8 mouse cellular contexts compared by ENCODE assay signal in the genomic region with DNA sequence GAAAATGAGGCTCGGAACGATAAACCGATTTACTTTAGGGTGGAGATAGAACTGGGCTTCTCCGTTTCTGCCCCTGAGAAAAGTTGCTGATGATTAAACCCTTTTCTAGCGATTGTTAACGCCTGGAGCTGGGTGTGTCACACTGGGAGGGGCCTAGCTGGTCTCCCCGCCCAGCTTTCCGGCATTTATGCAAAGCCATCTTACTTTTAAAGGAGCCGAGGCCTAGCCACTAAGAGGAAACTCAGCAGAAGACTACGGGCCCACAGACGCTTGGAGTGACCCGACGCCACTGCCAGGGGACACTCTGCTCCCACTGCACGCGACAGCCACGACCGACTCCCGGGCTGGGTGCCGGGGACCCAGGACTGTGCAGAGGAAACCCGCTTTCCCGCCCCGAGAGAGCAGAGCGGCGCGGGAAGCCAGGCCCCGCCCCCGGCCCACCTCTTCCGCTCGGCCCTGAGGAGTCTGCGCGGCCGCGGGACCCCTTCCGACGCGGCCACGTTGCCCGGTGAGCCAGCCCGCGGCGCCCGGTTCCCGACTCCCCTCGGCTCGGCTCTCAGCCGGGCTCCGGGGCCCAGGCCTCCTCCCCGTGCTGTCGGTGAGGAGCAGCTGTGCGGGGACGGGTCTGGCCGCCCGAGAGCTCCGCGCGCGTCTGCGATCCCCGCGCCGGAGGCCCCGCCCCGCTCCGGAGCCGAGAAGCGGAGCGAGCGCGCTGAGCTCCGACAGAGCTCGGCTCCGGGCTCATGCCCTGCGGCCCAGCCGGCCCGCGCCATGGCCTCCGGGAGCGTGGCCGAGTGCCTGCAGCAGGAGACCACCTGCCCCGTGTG. TPM values are rescaled to one million over a fixed set of nuclear protein-coding genes. Genes with fewer than 3 reads are reported as not detected.
DNase-seq lines count a peak whose midpoint lies in the region; ATAC-seq and TF ChIP-seq lines count a peak whose summit lies in the region.

No protein-coding gene starts in this region.

- peak; percentile 84 for ATAC-seq in inflammation-experienced regulatory T-cells, adult 6 months
- ATAC-seq in megakaryocyte-erythroid progenitor cell, adult 5-6 weeks (replicated peaks; ENCODE audit: low FRiP score, low TSS enrichment, poor library complexity, severe bottlenecking): peak; percentile 88

- intact Hi-C loops in left cerebral cortex, postnatal 14 days (cut with DNase I): loop anchor here (10.0 kb wide), 1 partner anchor 145 kb away; no protein-coding TSS in a partner anchor

- 0 out of 2 replicates have a peak, but pooled peaks have one; percentile 21 for TF ChIP-seq POLR2A in cortical plate, adult 2 months (IDR thresholded peaks at IDR 0.05; ENCODE audit: extremely low read depth, insufficient read depth, low read length)

- peak; percentile 92 to 99 for DNase-seq in adrenal gland, adult (ENCODE audit: inconsistent age in 2 of 2, low spot score in 1 of 2)
- DNase-seq in gastrocnemius, postnatal 10 days: peak; percentile 75
- peak; percentile 75 to 78 for DNase-seq in left cerebral cortex, postnatal 14 days (ENCODE audit: low spot score in 2 of 2)
- peak; percentile 89 for DNase-seq in right cerebral cortex, postnatal 25 days
- peak; percentile 89 to 91 for DNase-seq in urinary bladder, postnatal 36 days (ENCODE audit: low spot score in 2 of 2)

- H3K4me3 ChIP-seq in cortical plate, adult 2 months (ENCODE audit: insufficient read depth, low read length): peak overlapping the region; percentile 75

- H3K4me1 ChIP-seq in cortical plate, adult 2 months (ENCODE audit: control insufficient read depth, insufficient read depth, low read length): peaks cover 1% of the 10 kb centered on the region; the same call in 1 of the 2 replicates

- H3K27ac ChIP-seq in cortical plate, adult 2 months (ENCODE audit: insufficient read depth, low read length): peak overlapping the region; percentile 97

- no peak for TF ChIP-seq CTCF in cortical plate, adult 2 months (IDR thresholded peaks at IDR 0.05; ENCODE audit: extremely low read depth, insufficient read depth, low read length)

RNA-seq across cellular contexts. Expression of a gene that starts 0.7 kb away (rescaled TPM):
- 30.4 and 30.5 TPM in 2 replicates for polyA plus RNA-seq in cortical plate, adult 2 months (2012; rRNA removed)
- total RNA-seq in gastrocnemius, postnatal 10 days (2021): 10 to 100 TPM; 27.9 to 36.8 TPM
- polyA plus RNA-seq in inflammation-experienced regulatory T-cells, adult 6 months (2017; shearing (Covaris generic)): 10 to 100 TPM; 16.0 to 17.3 (median 16.3) TPM
- total RNA-seq in left cerebral cortex, postnatal 14 days (2021): 10 to 100 TPM; 35.7 to 42.3 TPM
- 97.9 and 102 TPM in 2 replicates for total RNA-seq in megakaryocyte-erythroid progenitor cell, adult 5-6 weeks (2014; fragmentation: Nextera tagmentation)
- 159 and 225 TPM in 2 replicates for total RNA-seq in megakaryocyte-erythroid progenitor cell, adult 5-6 weeks (2017)

RNA-seq across cellular contexts. Expression of a gene that starts 34.3 kb away (rescaled TPM):
- polyA plus RNA-seq in cortical plate, adult 2 months (2012; rRNA removed): not detected in 2 replicates
- total RNA-seq in gastrocnemius, postnatal 10 days (2021): not detected
- not detected for polyA plus RNA-seq in inflammation-experienced regulatory T-cells, adult 6 months (2017; shearing (Covaris generic))
- not detected for total RNA-seq in left cerebral cortex, postnatal 14 days (2021)
- not detected in 2 replicates for total RNA-seq in megakaryocyte-erythroid progenitor cell, adult 5-6 weeks (2014; fragmentation: Nextera tagmentation)
- total RNA-seq in megakaryocyte-erythroid progenitor cell, adult 5-6 weeks (2017): not detected in 2 replicates

RNA-seq across cellular contexts. Expression of a gene that starts 50.5 kb away (rescaled TPM):
- polyA plus RNA-seq in cortical plate, adult 2 months (2012; rRNA removed): not detected in 2 replicates
- total RNA-seq in gastrocnemius, postnatal 10 days (2021): not detected
- not detected for polyA plus RNA-seq in inflammation-experienced regulatory T-cells, adult 6 months (2017; shearing (Covaris generic))
- not detected for total RNA-seq in left cerebral cortex, postnatal 14 days (2021)
- not detected in 2 replicates for total RNA-seq in megakaryocyte-erythroid progenitor cell, adult 5-6 weeks (2014; fragmentation: Nextera tagmentation)
- not detected in 2 replicates for total RNA-seq in megakaryocyte-erythroid progenitor cell, adult 5-6 weeks (2017)

Comparison
In these comparisons a context has a peak if more than half of its experiments do, and no peak if none do; other contexts are left out.
1. Peak in every context shown above with its lines: DNase-seq, ATAC-seq, H3K4me3 ChIP-seq and H3K27ac ChIP-seq.